Mouse (Mus musculus) kidney, adult 2 months (tissue): Measurements from ENCODE around the gene Rbm44.

Source experiments
- CTCF ChIP-seq: fragments of 200-500 bp; conservative IDR thresholded peaks from 2 replicates; pipeline ENCODE4 v1.5.1; 2011; ENCODE audit warnings: low read depth, mild to moderate bottlenecking, control low read depth, low read length, moderate library complexity, mixed read lengths; ENCODE audit not compliant: insufficient read depth, insufficient read length
- POLR2A ChIP-seq: fragments of 200-500 bp; IDR thresholded peaks from one replicate; pipeline ENCODE4 v1.6.1; 2011; ENCODE audit warnings: low read depth, low read length, control low read depth

- peak; percentile 74 for TF ChIP-seq CTCF
- TF ChIP-seq POLR2A = no peak
Measured at GRCm38 (mm10) chr1:91179086-91179485, 34.2 kb downstream of the Rbm44 start.
